Mouse (Mus musculus) intestine, embryonic 16.5 days (tissue): Measurements from ENCODE around the gene Mast4. TPM values are rescaled to one million over a fixed set of nuclear protein-coding genes. Genes with fewer than 3 reads are reported as not detected.

Experiments used
- ATAC-seq: fragments of 200-750 bp; cut with Nextera tagmentation; 2 replicates; pipeline ENCODE4 v1.8.0; 2017; ENCODE audit warnings: moderate TSS enrichment, moderate library complexity
- H3K27ac ChIP-seq: fragments of 300-500 bp; sonication (generic); 2 replicates; pipeline ENCODE4 v1.5.1; 2014; ENCODE audit warnings: mild to moderate bottlenecking, low read length
- H3K27me3 ChIP-seq: fragments of 300-500 bp; sonication (generic); replicated peaks from 2 replicates; pipeline ENCODE4 v1.6.1; 2014; ENCODE audit warnings: low read length, control low read depth, mixed read lengths; ENCODE audit not compliant: control insufficient read depth, insufficient read depth
- H3K36me3 ChIP-seq: fragments of 300-500 bp; sonication (generic); 2 replicates; pipeline ENCODE4 v1.6.1; 2014; ENCODE audit warnings: low read length, control low read depth; ENCODE audit not compliant: control insufficient read depth, insufficient read depth
- H3K4me1 ChIP-seq: fragments of 300-500 bp; sonication (generic); 2 replicates; pipeline ENCODE4 v1.6.1; 2014; ENCODE audit warnings: low read length, control low read depth, mixed read lengths; ENCODE audit not compliant: control insufficient read depth, insufficient read depth
- H3K4me2 ChIP-seq: fragments of 300-500 bp; sonication (generic); 2 replicates; pipeline ENCODE4 v1.6.1; 2014; ENCODE audit warnings: low read depth, low read length, control low read depth
- H3K4me3 ChIP-seq: fragments of 300-500 bp; sonication (generic); 2 replicates; pipeline ENCODE4 v1.5.1; 2014; ENCODE audit warnings: mild to moderate bottlenecking, low read length
- H3K9ac ChIP-seq: fragments of 300-500 bp; sonication (generic); 2 replicates; pipeline ENCODE4 v1.6.1; 2014; ENCODE audit warnings: low read depth, low read length
- H3K9me3 ChIP-seq: fragments of 300-500 bp; sonication (generic); 2 replicates; pipeline ENCODE4 v1.6.1; 2016; ENCODE audit warnings: low read length, control low read depth; ENCODE audit not compliant: control insufficient read depth
- WGBS: fragments of 180-500 bp; shearing (Covaris S2); extraction: QIAGEN DNeasy Blood & Tissue Kit; methylation state at CpG from one replicate; pipeline ENCODE4 v1.1.7; 2014; 5-methylcytosine and 5-hydroxymethylcytosine counted together
- polyA plus RNA-seq: library from polyadenylated mRNA; unstranded; fragments of >200 nt; fragmentation: Nextera tagmentation; extraction: Ambion mirVana; gene quantifications from 2 replicates; pipeline ENCODE4 v1.2.1, GENCODE M21; 2015

Gene Mast4
- polyA plus RNA-seq, 1 experiment from 2014 or later, result 15.1 TPM

DNA sequence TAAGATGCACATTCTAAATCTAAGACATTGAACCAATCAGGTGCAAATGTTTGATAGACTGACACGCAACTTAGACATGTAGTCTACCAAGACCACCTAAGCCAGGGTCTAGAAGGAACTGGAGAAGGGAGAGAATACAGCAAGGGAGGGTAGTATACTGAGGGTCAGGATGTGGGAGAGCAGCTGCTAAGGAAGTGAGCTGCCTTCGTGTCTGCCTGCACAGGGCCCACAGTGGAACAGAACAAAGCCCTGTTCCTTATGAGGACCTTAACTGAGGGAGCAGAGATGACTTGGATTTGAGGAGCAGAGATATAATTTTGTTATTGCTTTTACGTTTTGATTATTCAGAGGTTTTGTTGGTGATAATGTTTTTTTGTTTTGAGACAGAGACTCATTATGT, 138.4 kb downstream of the Mast4 start:
- Histone ChIP-seq H3K4me2 (no peak overlapping the region), H3K9me3 (no peaks in the 10 kb centered on the region), H3K4me1 (no peaks in the 10 kb centered on the region), H3K36me3 (no peaks in the 10 kb centered on the region), H3K27me3 (no peaks in the 10 kb centered on the region), H3K9ac (no peak overlapping the region), H3K4me3 (no peak overlapping the region), H3K27ac (no peak overlapping the region)
- 76% methylated on average over 3 of the region's 3 CpGs for WGBS
- ATAC-seq, result no peak

GRCm38 (mm10) chr13:103183566-103183965, 150.7 kb downstream of the Mast4 start:
- Histone ChIP-seq H3K4me1 (no peaks in the 10 kb centered on the region), H3K36me3 (no peaks in the 10 kb centered on the region), H3K4me2 (no peak overlapping the region), H3K4me3 (no peak overlapping the region), H3K27me3 (no peaks in the 10 kb centered on the region), H3K9me3 (no peaks in the 10 kb centered on the region), H3K27ac (no peak overlapping the region), H3K9ac (no peak overlapping the region)
- 80% methylated on average over 5 of the region's 5 CpGs for WGBS
- no peak for ATAC-seq

GRCm38 (mm10) chr13:103181836-103182235, 152.5 kb downstream of the Mast4 start:
- no peaks in the 10 kb centered on the region for H3K4me1 ChIP-seq
- ATAC-seq, result no peak
- H3K9me3 ChIP-seq, result no peaks in the 10 kb centered on the region
- WGBS, result 95% methylated on average over 9 of the region's 9 CpGs
- H3K27ac ChIP-seq, result no peak overlapping the region
- H3K36me3 ChIP-seq, result no peaks in the 10 kb centered on the region
- no peak overlapping the region for H3K9ac ChIP-seq
- H3K4me2 ChIP-seq, result no peak overlapping the region
- no peaks in the 10 kb centered on the region for H3K27me3 ChIP-seq
- no peak overlapping the region for H3K4me3 ChIP-seq

DNA sequence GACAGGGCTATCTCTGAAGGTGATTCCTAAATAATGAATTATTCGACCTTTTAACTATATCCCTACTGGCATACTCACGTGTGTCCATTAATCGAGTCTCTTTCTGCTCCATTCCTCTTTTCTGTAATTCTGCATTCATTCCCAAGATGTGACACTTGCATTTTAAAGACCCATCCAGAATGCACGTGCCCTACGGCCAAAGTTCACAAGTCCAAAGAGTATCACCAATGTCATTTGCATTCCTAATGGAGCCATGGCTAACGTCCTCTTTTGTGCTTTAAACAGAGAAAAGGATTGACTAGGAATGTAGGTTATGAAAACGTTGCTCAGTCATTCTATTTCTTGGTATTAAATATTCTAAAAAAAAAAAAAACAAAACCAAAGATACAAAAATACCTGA, 157.4 kb downstream of the Mast4 start:
- no peaks in the 10 kb centered on the region for H3K9me3 ChIP-seq
- WGBS, result 74% methylated on average over 7 of the region's 7 CpGs
- no peaks in the 10 kb centered on the region for H3K27me3 ChIP-seq
- no peak overlapping the region for H3K4me2 ChIP-seq
- H3K36me3 ChIP-seq, result no peaks in the 10 kb centered on the region
- H3K4me3 ChIP-seq, result no peak overlapping the region
- ATAC-seq, result no peak
- H3K27ac ChIP-seq, result no peak overlapping the region
- H3K4me1 ChIP-seq, result no peaks in the 10 kb centered on the region
- H3K9ac ChIP-seq, result no peak overlapping the region

- no peak overlapping the region for H3K4me2 ChIP-seq
- no peaks in the 10 kb centered on the region for H3K27me3 ChIP-seq
- H3K9me3 ChIP-seq, result no peaks in the 10 kb centered on the region
- H3K4me3 ChIP-seq, result no peak overlapping the region
- no peak overlapping the region for H3K27ac ChIP-seq
- H3K36me3 ChIP-seq, result no peaks in the 10 kb centered on the region
- ATAC-seq, result no peak
- no peak overlapping the region for H3K9ac ChIP-seq
- 68% methylated on average over 5 of the region's 5 CpGs for WGBS
- no peaks in the 10 kb centered on the region for H3K4me1 ChIP-seq
Measured at GRCm38 (mm10) chr13:103174431-103174830, 159.9 kb downstream of the Mast4 start.

DNA sequence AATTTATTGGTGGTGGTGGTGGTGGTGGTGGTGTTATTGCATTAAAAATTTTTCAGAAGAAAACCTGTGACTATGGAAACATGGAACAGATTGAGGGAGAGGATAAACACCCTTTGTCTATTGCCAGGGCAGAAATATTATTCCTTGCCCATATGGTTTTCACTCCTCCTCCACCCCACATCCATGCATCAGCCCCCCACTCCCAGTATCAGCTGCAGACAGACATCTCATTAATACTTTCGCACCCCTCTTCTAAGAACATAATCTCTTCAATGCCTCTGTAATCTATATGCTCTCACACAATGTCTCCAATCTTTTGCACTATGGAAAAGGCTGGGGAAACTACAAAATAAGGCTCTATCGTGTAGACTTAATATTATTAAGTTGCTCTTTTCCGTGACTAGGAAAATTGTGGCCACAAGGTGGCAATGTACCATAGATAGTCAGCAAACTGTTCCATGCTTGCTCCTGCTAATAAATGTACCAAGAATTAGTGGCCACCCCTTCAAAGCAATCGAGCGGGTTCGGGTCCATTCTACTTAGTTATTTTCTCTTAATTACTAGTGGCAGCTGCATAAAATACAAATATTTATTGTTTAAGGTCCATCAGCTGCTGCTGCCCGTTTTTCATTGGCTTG, 160.6 kb downstream of the Mast4 start:
- no peak overlapping the region for H3K9ac ChIP-seq
- no peaks in the 10 kb centered on the region for H3K36me3 ChIP-seq
- H3K27me3 ChIP-seq, result no peaks in the 10 kb centered on the region
- H3K4me1 ChIP-seq, result no peaks in the 10 kb centered on the region
- H3K27ac ChIP-seq, result no peak overlapping the region
- H3K4me3 ChIP-seq, result no peak overlapping the region
- no peak for ATAC-seq
- 26% methylated on average over 7 of the region's 7 CpGs for WGBS
- H3K4me2 ChIP-seq, result no peak overlapping the region
- no peaks in the 10 kb centered on the region for H3K9me3 ChIP-seq

GRCm38 (mm10) chr13:103151944-103152343, 182.4 kb downstream of the Mast4 start:
- Histone ChIP-seq H3K9ac (no peak overlapping the region), H3K4me2 (no peak overlapping the region), H3K9me3 (no peaks in the 10 kb centered on the region), H3K27me3 (no peaks in the 10 kb centered on the region), H3K27ac (no peak overlapping the region), H3K4me1 (no peaks in the 10 kb centered on the region), H3K4me3 (no peak overlapping the region), H3K36me3 (no peaks in the 10 kb centered on the region)
- ATAC-seq, result no peak
- 85% methylated on average over 8 of the region's 8 CpGs for WGBS

DNA sequence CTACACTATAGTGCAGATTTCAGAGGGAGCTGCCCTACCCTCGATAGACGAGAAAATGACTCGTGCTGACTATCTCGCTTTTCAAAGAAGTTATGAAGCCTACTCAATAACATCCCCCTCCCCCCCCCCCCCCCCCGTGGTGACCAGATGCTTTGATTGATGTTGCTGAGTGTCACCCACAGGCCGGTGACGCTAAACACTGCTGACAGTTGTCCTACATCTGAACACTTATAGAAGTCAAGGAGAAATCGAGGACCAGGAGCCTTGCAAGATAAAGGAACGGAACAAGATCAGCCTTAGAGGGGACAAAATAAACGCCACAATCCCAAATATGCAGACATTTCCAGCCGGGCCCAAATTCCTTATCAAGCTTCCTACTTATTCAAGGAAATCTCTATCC, 183.1 kb downstream of the Mast4 start:
- no peak overlapping the region for H3K4me2 ChIP-seq
- ATAC-seq, result no peak

DNA sequence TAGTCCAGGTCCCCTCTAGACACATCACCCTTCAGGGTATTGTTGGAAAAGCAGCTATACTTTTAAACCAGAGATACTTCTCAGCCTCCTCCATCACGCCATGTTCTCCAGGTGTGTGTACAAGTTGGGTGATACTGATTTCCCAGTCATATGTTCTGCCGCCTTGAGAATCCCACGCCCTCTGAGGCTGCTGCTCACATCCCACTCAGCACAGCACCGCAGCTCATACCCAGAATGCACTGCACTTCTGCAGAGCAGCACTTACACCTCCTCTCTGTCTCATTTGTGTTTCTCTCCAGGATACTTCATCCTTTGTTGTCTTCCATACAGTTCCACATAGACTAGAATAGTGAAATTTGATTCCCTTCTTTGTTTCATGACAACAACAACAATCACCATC, 183.6 kb downstream of the Mast4 start:
- H3K4me1 ChIP-seq, result no peaks in the 10 kb centered on the region
- WGBS, result 85% methylated on average over 4 of the region's 4 CpGs

More for the DNA sequence above, 183.1 kb downstream of the Mast4 start:
- Histone ChIP-seq H3K27ac (no peak overlapping the region), H3K4me3 (no peak overlapping the region), H3K27me3 (no peaks in the 10 kb centered on the region), H3K9ac (no peak overlapping the region), H3K36me3 (no peaks in the 10 kb centered on the region), H3K4me1 (no peaks in the 10 kb centered on the region), H3K9me3 (no peaks in the 10 kb centered on the region)
- 51% methylated on average over 11 of the region's 11 CpGs for WGBS

GRCm38 (mm10) chr13:103149415-103149814, 184.9 kb downstream of the Mast4 start:
- H3K36me3 ChIP-seq, result no peaks in the 10 kb centered on the region
- no peaks in the 10 kb centered on the region for H3K27me3 ChIP-seq
- H3K27ac ChIP-seq, result no peak overlapping the region
- H3K4me3 ChIP-seq, result no peak overlapping the region
- no peaks in the 10 kb centered on the region for H3K9me3 ChIP-seq
- H3K9ac ChIP-seq, result no peak overlapping the region
- no peak overlapping the region for H3K4me2 ChIP-seq
- no peaks in the 10 kb centered on the region for H3K4me1 ChIP-seq
- no peak for ATAC-seq
- WGBS, result 83% methylated on average over 7 of the region's 7 CpGs

More for the DNA sequence above, 183.6 kb downstream of the Mast4 start:
- Histone ChIP-seq H3K9ac (no peak overlapping the region), H3K36me3 (no peaks in the 10 kb centered on the region), H3K4me3 (no peak overlapping the region), H3K27me3 (no peaks in the 10 kb centered on the region), H3K27ac (no peak overlapping the region), H3K4me2 (no peak overlapping the region), H3K9me3 (no peaks in the 10 kb centered on the region)
- no peak for ATAC-seq
